Mouse (Mus musculus): ENCODE results near the gene Naglu. TPM values are rescaled to one million over a fixed set of nuclear protein-coding genes. Genes with fewer than 3 reads are reported as not detected.

Gene Naglu
- polyA plus RNA-seq, 1 experiment from 2014 or later: 18.9 TPM

DNA sequence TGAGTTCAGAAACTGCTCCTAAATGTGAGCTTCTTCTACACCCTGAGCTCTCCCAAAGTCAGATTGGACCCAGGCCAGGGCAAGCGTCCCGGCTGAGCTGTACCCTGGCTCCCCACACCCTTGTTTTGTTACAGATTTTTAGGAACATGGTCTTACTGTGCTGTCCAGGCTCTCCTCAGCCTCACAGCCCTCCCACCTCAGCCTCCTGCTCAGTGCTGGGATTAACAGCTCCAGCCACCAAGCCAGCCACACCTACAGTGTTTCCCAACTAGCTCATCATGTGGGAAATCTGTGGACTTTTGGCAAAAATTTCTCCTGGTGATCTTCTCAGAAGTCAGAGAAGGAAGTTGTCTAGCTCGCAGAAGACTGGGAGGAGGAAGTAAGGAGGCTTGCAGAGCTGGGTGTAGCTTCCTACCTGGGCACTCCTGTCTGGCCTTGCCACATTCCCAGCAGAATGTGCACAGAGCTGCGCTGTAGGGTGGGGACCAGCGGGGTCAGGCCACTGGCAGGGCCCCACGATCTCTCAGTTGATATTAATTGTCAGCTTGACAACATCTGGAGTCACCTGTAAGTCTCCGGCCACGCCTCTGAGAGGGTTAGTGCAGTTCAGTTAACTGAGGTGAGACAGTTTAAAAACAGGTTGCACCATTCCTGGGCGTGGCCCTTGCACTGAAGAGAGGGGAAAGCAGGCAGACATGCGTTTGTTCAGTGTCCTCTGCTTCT is 16.9 kb upstream of the Naglu start:
- H3K36me3 ChIP-seq (ENCODE audit: insufficient read depth, low read length): peaks cover 34% of the 10 kb centered on the region; the same call in 1 of the 2 replicates
- peak; percentile 62 for DNase-seq (ENCODE audit: low spot score)
- peak overlapping the region; percentile 74 for H3K27ac ChIP-seq (ENCODE audit: low read length)
- TF ChIP-seq CTCF (IDR thresholded peaks at IDR 0.05): no peak
- no peak for TF ChIP-seq EP300 (IDR thresholded peaks at IDR 0.05)
- peak; percentile 14; the same call in 1 of the 2 replicates for ATAC-seq
- H3K4me2 ChIP-seq (replicated peaks; ENCODE audit: low read depth, low read length): no peak overlapping the region; the same call in 1 of the 2 replicates
- H3K4me3 ChIP-seq (ENCODE audit: low read depth, low read length): no peak overlapping the region
- H3K9ac ChIP-seq (replicated peaks; ENCODE audit: low read depth): no peak overlapping the region
- H3K9me3 ChIP-seq (ENCODE audit: low read length): no peaks in the 10 kb centered on the region
- WGBS: 56% methylated on average over 10 of the region's 10 CpGs
- no peaks in the 10 kb centered on the region for H3K27me3 ChIP-seq (replicated peaks; ENCODE audit: insufficient read depth, low read length)
- peaks cover 18% of the 10 kb centered on the region; the same call in 1 of the 2 replicates for H3K4me1 ChIP-seq (ENCODE audit: insufficient read depth, low read depth, low read length)

DNA sequence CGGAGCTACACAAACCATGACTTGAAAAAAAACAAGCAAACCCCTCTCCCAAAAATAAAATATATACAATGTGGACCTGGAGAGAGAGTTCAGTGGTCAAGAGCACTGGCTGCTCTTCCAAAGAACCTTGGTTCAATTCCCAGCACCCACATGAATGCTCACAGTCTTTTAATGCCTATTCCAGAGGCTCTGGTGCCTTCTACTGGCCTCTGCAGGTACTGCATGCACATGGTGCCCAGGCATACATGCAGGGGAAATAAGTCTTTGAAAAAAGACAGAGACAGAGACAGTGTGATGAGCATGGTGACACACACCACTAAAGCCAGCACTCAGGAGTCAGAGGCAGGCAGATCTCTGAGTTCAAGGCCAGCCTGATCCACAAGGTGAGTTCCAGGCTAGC is 15.8 kb upstream of the Naglu start:
- Histone ChIP-seq H3K4me3 (ENCODE audit: low read depth, low read length) (no peak overlapping the region), H3K4me2 (replicated peaks; ENCODE audit: low read depth, low read length) (no peak overlapping the region), H3K9ac (replicated peaks; ENCODE audit: low read depth) (no peak overlapping the region), H3K36me3 (ENCODE audit: insufficient read depth, low read length) (peaks cover 24% of the 10 kb centered on the region; the same call in 1 of the 2 replicates), H3K9me3 (ENCODE audit: low read length) (no peaks in the 10 kb centered on the region), H3K4me1 (ENCODE audit: insufficient read depth, low read depth, low read length) (peaks cover 25% of the 10 kb centered on the region; the same call in 1 of the 2 replicates), H3K27ac (ENCODE audit: low read length) (no peak overlapping the region; the same call in 1 of the 2 replicates), H3K27me3 (replicated peaks; ENCODE audit: insufficient read depth, low read length) (no peaks in the 10 kb centered on the region)
- no peak for DNase-seq (ENCODE audit: low spot score)
- no peak for TF ChIP-seq EP300 (IDR thresholded peaks at IDR 0.05)
- peak; percentile 64 for TF ChIP-seq CTCF (IDR thresholded peaks at IDR 0.05)
- 100% methylated on average over 1 of the region's 1 CpGs for WGBS
- no peak for ATAC-seq

DNA sequence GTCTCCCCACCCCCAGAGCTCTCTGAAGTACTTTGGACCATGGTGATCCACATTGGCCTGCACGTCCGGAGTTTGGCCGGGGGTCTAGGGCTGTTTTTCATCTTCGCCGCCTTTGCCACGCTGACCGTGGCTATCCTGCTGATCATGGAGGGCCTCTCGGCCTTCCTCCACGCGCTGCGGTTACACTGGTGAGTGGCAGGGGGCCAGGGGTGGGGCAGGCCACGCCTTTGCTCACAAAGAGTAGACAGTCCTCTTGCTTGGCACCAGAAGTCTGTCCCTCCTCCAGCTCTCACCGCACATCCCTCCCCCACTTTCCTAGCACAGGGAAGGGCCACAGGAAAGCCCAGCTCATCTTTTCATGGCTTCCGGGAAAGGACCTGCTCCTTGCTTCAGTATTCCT is 14.4 kb upstream of the Naglu start:
- Histone ChIP-seq H3K36me3 (ENCODE audit: insufficient read depth, low read length) (peaks cover 11% of the 10 kb centered on the region; the same call in 1 of the 2 replicates), H3K9ac (replicated peaks; ENCODE audit: low read depth) (no peak overlapping the region), H3K4me2 (replicated peaks; ENCODE audit: low read depth, low read length) (no peak overlapping the region), H3K27ac (ENCODE audit: low read length) (peak overlapping the region; percentile 90), H3K4me1 (ENCODE audit: insufficient read depth, low read depth, low read length) (peaks cover 36% of the 10 kb centered on the region), H3K9me3 (ENCODE audit: low read length) (no peaks in the 10 kb centered on the region), H3K27me3 (replicated peaks; ENCODE audit: insufficient read depth, low read length) (no peaks in the 10 kb centered on the region), H3K4me3 (ENCODE audit: low read depth, low read length) (no peak overlapping the region)
- no peak for ATAC-seq
- TF ChIP-seq CTCF (IDR thresholded peaks at IDR 0.05) (no peak), EP300 (IDR thresholded peaks at IDR 0.05) (no peak)
- WGBS: 52% methylated on average over 14 of the region's 14 CpGs
- DNase-seq (ENCODE audit: low spot score): peak; percentile 51

DNA sequence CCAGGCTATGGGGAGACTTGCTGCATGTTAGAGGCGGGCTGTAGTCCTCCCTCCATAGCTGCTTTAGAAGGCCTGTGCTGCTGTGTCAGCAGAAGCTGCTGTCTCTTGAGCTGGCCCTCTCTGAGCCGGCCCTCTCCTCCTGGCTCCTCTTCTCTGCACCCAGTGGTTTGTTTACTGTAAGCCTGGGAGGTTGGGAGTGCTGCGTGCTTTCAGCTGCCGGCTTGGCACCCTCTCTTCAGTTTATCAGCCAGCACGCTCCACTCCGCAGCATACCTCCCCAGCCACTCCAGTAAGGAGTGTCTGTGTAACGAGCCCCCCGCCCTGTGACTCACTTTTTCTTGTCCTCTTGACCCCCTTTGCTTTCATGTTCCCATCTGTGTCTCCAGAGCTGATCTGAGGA is 12.9 kb upstream of the Naglu start:
- Histone ChIP-seq H3K27me3 (replicated peaks; ENCODE audit: insufficient read depth, low read length) (no peaks in the 10 kb centered on the region), H3K4me1 (ENCODE audit: insufficient read depth, low read depth, low read length) (peaks cover 41% of the 10 kb centered on the region), H3K27ac (ENCODE audit: low read length) (peak overlapping the region; percentile 90), H3K9ac (replicated peaks; ENCODE audit: low read depth) (no peak overlapping the region), H3K9me3 (ENCODE audit: low read length) (no peaks in the 10 kb centered on the region), H3K36me3 (ENCODE audit: insufficient read depth, low read length) (peaks cover 11% of the 10 kb centered on the region; the same call in 1 of the 2 replicates), H3K4me3 (ENCODE audit: low read depth, low read length) (no peak overlapping the region), H3K4me2 (replicated peaks; ENCODE audit: low read depth, low read length) (no peak overlapping the region)
- DNase-seq (ENCODE audit: low spot score) (peak; percentile 96), ATAC-seq (peak; percentile 90)
- WGBS: 14% methylated on average over 8 of the region's 8 CpGs
- no peak for TF ChIP-seq CTCF (IDR thresholded peaks at IDR 0.05)
- TF ChIP-seq EP300 (IDR thresholded peaks at IDR 0.05): peak; percentile 98

DNA sequence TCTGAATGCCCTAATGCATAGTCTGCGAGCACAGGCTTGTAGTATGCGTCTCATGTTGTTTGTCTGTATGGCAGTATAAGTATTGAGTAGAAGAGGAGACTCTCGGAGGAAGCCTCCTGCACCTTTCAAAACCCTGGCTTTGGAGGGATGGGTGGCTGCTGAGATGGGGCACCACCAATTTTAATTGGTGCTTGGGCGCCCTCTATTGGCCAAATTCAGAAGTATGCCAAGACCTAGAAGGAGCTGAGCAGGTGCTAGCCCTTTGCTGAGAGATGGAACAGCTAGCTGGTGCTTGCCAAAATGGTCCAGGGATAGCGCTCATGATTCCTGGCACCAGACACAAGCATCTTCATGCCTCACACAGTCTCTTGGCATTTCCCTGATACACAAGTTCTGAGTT is 12.0 kb upstream of the Naglu start:
- Histone ChIP-seq H3K4me2 (replicated peaks; ENCODE audit: low read depth, low read length) (no peak overlapping the region), H3K4me3 (ENCODE audit: low read depth, low read length) (no peak overlapping the region), H3K9me3 (ENCODE audit: low read length) (no peaks in the 10 kb centered on the region), H3K9ac (replicated peaks; ENCODE audit: low read depth) (no peak overlapping the region), H3K36me3 (ENCODE audit: insufficient read depth, low read length) (peaks cover 8% of the 10 kb centered on the region; the same call in 1 of the 2 replicates), H3K27me3 (replicated peaks; ENCODE audit: insufficient read depth, low read length) (no peaks in the 10 kb centered on the region), H3K27ac (ENCODE audit: low read length) (peak overlapping the region; percentile 90), H3K4me1 (ENCODE audit: insufficient read depth, low read depth, low read length) (peaks cover 46% of the 10 kb centered on the region)
- 22% methylated on average over 5 of the region's 5 CpGs for WGBS
- TF ChIP-seq EP300 (IDR thresholded peaks at IDR 0.05) (no peak), CTCF (IDR thresholded peaks at IDR 0.05) (peak; percentile 82)
- ATAC-seq (peak; percentile 14; the same call in 1 of the 2 replicates), DNase-seq (ENCODE audit: low spot score) (peak; percentile 87)

DNA sequence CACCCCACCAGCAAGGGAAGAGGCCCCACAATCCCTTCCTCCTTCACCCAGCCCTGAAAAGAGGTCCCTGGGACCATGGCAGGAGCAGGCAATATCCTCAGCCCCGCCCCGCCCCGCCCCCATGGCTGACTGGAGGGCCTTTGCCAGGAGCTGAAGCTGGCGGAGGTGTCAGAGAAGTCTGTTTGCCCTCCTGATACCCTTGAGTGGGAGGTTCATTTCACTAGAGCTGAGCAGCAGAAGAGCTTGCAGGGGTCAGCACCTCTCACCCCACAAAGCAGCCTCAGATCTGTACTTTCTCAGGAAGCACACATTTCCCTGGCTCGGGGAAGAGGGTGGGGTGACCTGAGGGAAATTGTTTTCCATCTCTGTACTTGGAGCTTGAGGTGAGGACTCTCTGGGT is 11.1 kb upstream of the Naglu start:
- DNase-seq (ENCODE audit: low spot score) (peak; percentile 61), ATAC-seq (no peak)
- no peak for TF ChIP-seq CTCF (IDR thresholded peaks at IDR 0.05)
- H3K27ac ChIP-seq (ENCODE audit: low read length): peak overlapping the region; percentile 90
- H3K27me3 ChIP-seq (replicated peaks; ENCODE audit: insufficient read depth, low read length): no peaks in the 10 kb centered on the region
- no peak overlapping the region for H3K4me3 ChIP-seq (ENCODE audit: low read depth, low read length)
- H3K9ac ChIP-seq (replicated peaks; ENCODE audit: low read depth): no peak overlapping the region
- WGBS: 61% methylated on average over 5 of the region's 5 CpGs
- H3K4me1 ChIP-seq (ENCODE audit: insufficient read depth, low read depth, low read length): peaks cover 52% of the 10 kb centered on the region
- no peaks in the 10 kb centered on the region for H3K9me3 ChIP-seq (ENCODE audit: low read length)
- peaks cover 8% of the 10 kb centered on the region; the same call in 1 of the 2 replicates for H3K36me3 ChIP-seq (ENCODE audit: insufficient read depth, low read length)
- no peak overlapping the region for H3K4me2 ChIP-seq (replicated peaks; ENCODE audit: low read depth, low read length)

Measured in lung, postnatal 0 days (tissue).